In genomic region chr12:34332884-34333283, GRCm38 (mm10) we compare ENCODE assay signal across 22 mouse cellular contexts.
DNase-seq lines count a peak whose midpoint lies in the region; ATAC-seq and TF ChIP-seq lines count a peak whose summit lies in the region.
"Had no signal": no experiment of that assay in that cellular context is flagged by ENCODE, and none has a peak within 500 bp of the region (broad histone marks: within the 10 kb centered on the region; RNA-seq: fewer than 3 reads in every experiment).

No protein-coding gene starts in this region.

- DNase-seq in thymus, adult 2 months: peak; percentile 5
- no peak for DNase-seq in thymus, postnatal 10 days (ENCODE audit: low spot score in 2 of 2)
- DNase-seq in thymus, postnatal 14 days: peak; percentile 9
- no peak for DNase-seq in right cerebral cortex, postnatal 4 days
- no peak for DNase-seq in left cerebral cortex, adult 9 months (ENCODE audit: low spot score in 2 of 2)
- DNase-seq: adrenal gland, postnatal 10 days; B cell, adult 2 months; cerebellum, adult 11 months; cerebellum, adult 8-10 months; cerebellum, postnatal 14 days; forebrain, postnatal 0 days; gastrocnemius, postnatal 25 days; heart, adult 11 months; heart, postnatal 14 days had no signal

- peak; percentile 63 for ATAC-seq in common myeloid progenitor, adult 5-6 weeks (replicated peaks; ENCODE audit: low read depth, poor library complexity, severe bottlenecking)
- ATAC-seq: CD4-positive, CD25-positive, alpha-beta regulatory T cell, adult 4 months; forebrain, embryonic 13.5 days; forebrain, postnatal 0 days; hindbrain, postnatal 0 days had no signal

- peaks cover 7% of the 10 kb centered on the region for H3K4me1 ChIP-seq in thymus, adult 2 months (replicated peaks; ENCODE audit: control insufficient read depth, insufficient read depth, low read length)
- H3K4me1 ChIP-seq: forebrain, embryonic 13.5 days; hindbrain, embryonic 13.5 days had no signal

- H3K27me3 ChIP-seq in thymus, adult 2 months (ENCODE audit: control insufficient read depth, insufficient read depth, low read length): no peaks in the 10 kb centered on the region
- H3K27me3 ChIP-seq: forebrain, embryonic 13.5 days; heart, embryonic 13.5 days; hindbrain, embryonic 13.5 days had no signal

- TF ChIP-seq POLR2A in thymus, adult 2 months (IDR thresholded peaks at IDR 0.05; ENCODE audit: control insufficient read depth, extremely low read depth, insufficient read depth, low read length, poor library complexity): no peak

- no peak overlapping the region for H3K27ac ChIP-seq in thymus, adult 2 months (ENCODE audit: control insufficient read depth, insufficient read depth, low read length)
- H3K27ac ChIP-seq: embryonic facial prominence, embryonic 10.5 days; forebrain, embryonic 13.5 days; heart, embryonic 13.5 days; hindbrain, embryonic 13.5 days; hindbrain, postnatal 0 days had no signal

- no peak for TF ChIP-seq CTCF in thymus, adult 2 months (IDR thresholded peaks at IDR 0.05; ENCODE audit: borderline replicate concordance, control insufficient read depth, extremely low read depth, insufficient read depth, low read length, poor library complexity)

- 20% methylated on average over 4 of the region's 4 CpGs for WGBS in thymus, adult 2 months

- H3K36me3 ChIP-seq in thymus, adult 2 months (ENCODE audit: control insufficient read depth, insufficient read depth, low read length): no peaks in the 10 kb centered on the region
- H3K36me3 ChIP-seq: embryonic facial prominence, embryonic 10.5 days; G1E; heart, embryonic 13.5 days; hindbrain, embryonic 13.5 days had no signal

- H3K4me3 ChIP-seq in thymus, adult 2 months (ENCODE audit: control insufficient read depth, insufficient read depth, low read length): no peak overlapping the region
- H3K4me3 ChIP-seq: embryonic facial prominence, embryonic 10.5 days; forebrain, embryonic 13.5 days; heart, embryonic 13.5 days; hindbrain, embryonic 13.5 days had no signal

Comparison
In these comparisons a context has a peak if more than half of its experiments do, and no peak if none do; other contexts are left out.
1. DNase-seq: peak in thymus, adult 2 months (single experiment) and thymus, postnatal 14 days (single experiment); none in thymus, postnatal 10 days (0 of 2), right cerebral cortex, postnatal 4 days (single experiment) and left cerebral cortex, adult 9 months (0 of 2).